Mouse (Mus musculus) lung, postnatal 25 days (tissue): ENCODE results near the gene Gm8369.
"Not testable (repeated sequence)": the region's sequence is repeated elsewhere in the genome, so short reads cannot be mapped to it uniquely, and the experiment has no call there.

ENCODE experiments used
- DNase-seq: peaks from one replicate; pipeline ENCODE4 v3.0.0; 2022; ENCODE audit warnings: low spot score

The Gm8369 gene

DNA sequence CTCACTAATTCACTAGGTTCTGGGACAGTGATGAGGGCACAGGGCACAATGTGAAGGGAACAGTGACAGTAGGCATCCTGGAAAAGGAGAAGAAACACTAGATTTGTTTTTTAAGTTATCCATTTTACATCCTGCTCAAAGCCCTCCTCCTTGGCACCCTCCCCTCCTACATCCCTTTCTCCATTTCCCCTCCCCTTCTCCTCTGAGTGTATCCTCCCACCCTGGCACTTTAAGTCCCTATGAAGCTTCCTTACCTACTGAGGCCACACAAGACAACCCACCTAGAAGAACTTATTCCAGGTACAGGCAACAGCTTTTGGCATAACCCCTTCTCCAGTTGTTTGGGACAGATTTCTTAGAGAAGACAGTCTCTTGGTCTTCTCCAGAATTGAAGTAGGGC is 30.5 kb downstream of the Gm8369 start, which contains the start of gene Ms4a6b:
Gene Ms4a6b (plus strand): TSS at position 267 of the 400 bp plus-strand sequence.
- no peak for DNase-seq

DNA sequence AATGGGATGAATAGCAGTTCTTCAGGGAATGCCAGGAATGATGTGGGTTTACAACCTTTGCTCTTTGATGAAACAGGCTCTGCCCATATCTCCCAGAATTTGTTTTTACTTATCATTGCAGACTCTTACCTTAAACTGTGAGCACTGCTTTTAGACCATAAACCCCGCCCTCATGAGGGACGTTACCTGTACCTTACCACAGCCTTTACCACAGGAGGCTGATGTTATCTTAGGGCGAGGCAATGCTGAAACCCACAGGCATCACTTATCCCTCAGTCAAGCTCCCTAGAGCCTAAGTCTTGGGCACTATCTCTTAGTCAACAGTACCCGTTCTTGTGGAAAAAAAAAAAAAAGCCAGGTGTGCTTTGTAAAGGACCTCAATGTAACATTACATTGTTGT is 31.1 kb downstream of the Gm8369 start:
- DNase-seq = no peak

- not testable (repeated sequence) for DNase-seq
These were observed 31.6 kb downstream of the Gm8369 start for GRCm38 (mm10) chr19:11517373-11517772.

GRCm38 (mm10) chr19:11518356-11518755 is 32.6 kb downstream of the Gm8369 start:
- DNase-seq = not testable (repeated sequence)

GRCm38 (mm10) chr19:11520146-11520545 is 34.4 kb downstream of the Gm8369 start:
- no peak for DNase-seq

- no peak for DNase-seq
These were observed 47.7 kb downstream of the Gm8369 start for GRCm38 (mm10) chr19:11533421-11533820.

GRCm38 (mm10) chr19:11533888-11534445 is 48.2 kb downstream of the Gm8369 start:
- DNase-seq = peak; percentile 62

DNA sequence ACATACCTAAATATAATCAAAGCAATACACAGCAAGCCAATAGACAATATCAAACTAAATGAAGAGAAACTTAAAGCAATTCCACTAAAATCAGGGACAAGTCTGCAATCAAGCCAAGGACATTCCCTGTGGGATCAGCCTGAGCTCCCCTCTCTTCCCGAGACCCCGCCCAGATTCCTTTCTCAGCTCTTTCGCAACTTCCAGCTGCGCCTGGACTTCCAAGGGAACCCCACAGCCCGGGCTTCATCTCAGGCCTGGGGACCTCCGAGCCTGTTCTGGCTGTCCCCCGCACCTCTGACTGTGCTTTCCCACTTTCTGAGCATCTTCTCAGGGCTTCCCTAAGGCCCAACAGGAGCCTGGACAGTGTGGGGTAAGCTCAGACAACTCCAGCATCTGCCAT is 50.9 kb downstream of the Gm8369 start, which contains the start of gene Ms4a4d:
Gene Ms4a4d (plus strand): TSS at position 209 of the 400 bp plus-strand sequence.
- peak; percentile 62 for DNase-seq

DNA sequence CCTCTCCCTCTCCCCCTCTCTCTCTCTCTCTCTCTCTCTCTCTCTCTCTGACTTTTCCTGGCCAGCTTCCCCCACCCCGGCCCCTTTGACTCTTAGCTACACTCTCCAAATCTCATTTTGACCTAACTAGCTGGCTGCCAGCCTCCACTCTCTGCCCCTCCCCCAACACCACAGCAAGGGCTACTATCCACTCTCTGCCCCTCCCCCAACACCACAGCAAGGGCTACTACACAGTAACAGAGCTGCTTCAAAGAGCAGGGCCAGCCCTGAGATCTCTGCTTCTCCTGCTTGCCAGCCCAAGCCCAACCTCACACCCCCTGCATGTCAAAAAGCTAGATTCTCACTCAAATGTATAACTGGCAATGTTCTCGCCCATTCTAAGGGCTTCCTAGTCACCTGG is 51.6 kb downstream of the Gm8369 start:
- no peak for DNase-seq

DNA sequence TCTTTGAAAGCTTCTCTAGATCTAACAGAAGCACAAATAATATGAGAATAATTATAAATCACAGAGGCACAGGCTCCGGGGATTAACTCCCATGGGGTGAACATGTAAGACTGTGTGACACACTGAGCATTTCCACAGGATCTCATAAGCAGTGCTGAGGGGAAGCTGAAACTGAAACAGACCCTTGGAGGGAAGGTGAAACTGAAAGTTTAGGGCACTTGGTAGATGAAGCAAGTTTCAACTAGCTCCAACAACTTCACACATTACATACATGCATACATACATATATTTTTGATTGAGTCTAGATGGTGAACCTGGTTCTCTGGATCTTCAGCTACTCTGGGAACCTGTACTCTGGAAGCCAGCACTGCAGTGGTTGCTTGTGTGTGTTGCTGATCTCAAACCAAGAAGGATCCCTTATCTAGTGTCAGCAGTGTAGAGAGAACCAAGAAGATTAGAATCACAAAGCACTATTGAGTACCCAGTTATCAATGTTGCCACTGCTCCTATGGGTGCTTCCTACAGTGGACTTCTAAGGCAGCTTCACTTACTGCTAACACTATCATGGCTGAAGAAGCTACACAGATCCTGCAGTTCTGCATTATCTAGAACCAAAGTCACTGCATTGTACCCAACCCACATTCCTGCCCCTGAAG is 54.6 kb downstream of the Gm8369 start:
- peak; percentile 46 for DNase-seq

- DNase-seq = not testable (repeated sequence)
These were observed 58.6 kb downstream of the Gm8369 start for GRCm38 (mm10) chr19:11544383-11544782.

GRCm38 (mm10) chr19:11547911-11548310 is 62.2 kb downstream of the Gm8369 start:
- DNase-seq = no peak

DNA sequence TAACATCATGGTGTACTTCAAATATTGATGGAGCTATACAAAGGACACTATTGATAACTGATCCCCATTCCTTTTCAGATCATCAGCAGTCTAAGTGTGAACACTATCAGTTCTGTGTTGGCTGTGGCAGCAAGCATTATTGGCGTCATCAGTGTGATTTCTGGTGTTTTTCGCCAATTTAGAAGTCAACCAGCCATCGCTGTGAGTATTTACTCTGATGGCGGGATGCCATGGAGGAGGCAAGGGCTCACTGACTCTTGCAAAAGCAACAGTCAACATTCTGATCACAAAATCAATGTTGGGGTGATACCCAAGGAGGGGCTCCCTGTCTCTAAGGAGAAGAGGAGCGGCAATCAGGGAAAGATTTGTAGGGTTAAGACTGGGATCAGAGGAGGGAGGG is 69.0 kb downstream of the Gm8369 start:
- DNase-seq = no peak

DNA sequence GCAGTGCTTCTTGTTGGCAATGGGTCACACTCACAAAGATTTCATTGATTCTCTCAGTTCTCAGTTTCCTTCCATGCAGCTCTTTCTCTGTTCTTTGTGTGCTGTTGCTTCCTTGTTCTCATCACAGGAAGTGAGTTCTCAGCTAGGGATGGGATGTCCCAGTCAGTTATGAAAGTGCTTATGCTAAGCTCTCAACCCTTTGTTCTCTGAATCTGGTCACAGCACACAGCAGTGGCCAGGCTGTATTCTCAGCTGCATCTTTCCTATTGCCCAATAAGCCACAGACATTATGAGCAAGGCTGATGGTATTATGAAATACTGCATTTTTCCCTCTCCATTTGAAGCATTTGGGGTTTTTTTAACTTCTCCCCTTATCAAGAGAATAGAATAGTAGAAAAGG is 73.8 kb downstream of the Gm8369 start:
- peak; percentile 48 for DNase-seq
